Mouse (Mus musculus) liver (tissue): Measurements from ENCODE around the gene Dnase1.
A peak's percentile ranks its signal among the peaks of the same experiment; 100 is the strongest.
"Not testable (repeated sequence)": the region's sequence is repeated elsewhere in the genome, so short reads cannot be mapped to it uniquely, and the experiment has no call there.

ENCODE experiments used
- DNase-seq: peaks from one replicate; pipeline ENCODE4 v3.0.0-alpha.2; 2020; ENCODE audit warnings: mixed read lengths

Dnase1 gene

DNA sequence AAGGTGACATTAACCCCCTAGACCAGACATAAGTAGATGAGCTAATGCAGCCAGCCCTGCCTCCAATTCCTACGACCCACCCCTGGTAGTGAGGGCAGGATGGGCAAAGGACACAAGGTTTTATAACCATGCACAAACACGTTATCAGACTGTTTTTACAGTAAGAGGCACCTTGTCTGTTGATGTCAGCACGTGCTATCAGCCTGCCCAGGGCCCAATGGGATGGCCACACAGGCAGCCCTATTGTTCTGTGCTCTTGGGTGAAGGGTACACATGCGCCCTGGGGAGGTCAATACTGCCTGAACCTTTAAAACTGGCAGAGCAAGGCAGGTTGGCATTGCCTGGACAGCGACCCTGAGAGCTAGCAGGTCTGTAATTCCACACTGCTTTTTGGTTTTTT is at the start of gene Dnase1:
Gene Dnase1, plus strand, starts transcription at position 136 of the 400 bp plus-strand sequence.
- no peak for DNase-seq

DNA sequence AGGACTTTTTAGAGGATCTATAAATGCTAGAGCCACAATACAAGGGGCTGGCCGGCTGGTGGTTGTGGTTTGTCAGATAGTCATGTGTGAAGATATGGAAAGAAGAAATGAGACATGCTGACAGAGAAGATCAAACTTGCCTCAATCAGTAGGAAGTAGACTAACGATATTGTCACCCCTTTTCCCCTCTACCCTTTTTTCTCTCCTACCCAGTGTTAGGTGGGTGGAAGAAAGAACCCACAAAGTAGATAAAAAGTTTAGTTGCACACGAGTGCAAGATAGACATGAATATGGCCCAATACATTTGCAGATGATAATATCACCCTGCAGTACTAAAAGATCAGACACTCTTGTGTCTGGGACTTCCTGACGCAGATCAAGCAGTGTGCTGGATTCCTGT is 48.3 kb upstream of the Dnase1 start:
- no peak for DNase-seq

DNA sequence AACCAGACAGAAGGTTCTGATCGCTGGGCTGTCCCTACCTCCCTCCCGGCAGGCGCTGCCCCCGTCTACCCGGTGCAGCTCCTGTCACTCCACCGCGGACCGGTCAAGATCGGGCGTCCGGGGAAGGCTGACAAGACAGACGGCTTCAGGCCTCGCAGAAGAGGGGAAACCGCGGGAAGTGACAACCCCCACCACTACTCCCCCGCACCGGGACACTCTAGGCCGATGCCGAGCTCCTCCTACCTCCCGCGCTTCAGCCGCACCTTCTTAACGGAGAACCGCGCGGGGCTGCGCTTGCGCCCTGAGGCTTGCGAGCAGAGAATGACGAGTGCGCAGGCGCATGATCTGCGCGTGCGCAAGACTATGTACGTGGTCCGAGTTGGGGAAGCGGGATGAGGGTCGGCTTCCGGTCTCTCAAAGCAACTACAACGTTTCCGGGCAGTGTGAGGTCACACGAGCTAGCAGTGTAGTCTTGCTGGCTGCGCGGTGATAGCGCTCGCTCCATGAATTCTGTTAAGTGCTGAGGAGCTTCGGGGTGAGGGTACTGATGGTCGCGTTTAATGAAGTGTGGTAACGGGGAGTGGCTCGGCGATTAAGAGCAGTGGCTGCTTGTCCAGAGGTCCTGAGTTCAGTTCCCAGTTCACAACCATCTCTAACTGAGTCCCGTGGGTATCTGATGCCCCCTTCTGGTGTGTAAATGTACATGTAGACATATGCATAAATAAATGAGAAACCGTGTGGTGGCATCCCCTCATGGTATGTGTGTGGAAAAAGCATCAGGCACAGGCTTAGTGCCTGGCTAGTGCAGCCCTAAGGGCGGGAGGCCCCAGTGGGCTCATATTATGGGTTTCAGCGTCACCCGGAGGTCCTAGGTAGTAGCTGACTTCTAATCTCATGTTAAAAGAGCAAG is 33.0 kb upstream of the Dnase1 start, which contains the start of gene Slx4:
Gene Slx4, minus strand, starts transcription at position 282 of the 910 bp plus-strand sequence.
- peak; percentile 96 for DNase-seq

DNA sequence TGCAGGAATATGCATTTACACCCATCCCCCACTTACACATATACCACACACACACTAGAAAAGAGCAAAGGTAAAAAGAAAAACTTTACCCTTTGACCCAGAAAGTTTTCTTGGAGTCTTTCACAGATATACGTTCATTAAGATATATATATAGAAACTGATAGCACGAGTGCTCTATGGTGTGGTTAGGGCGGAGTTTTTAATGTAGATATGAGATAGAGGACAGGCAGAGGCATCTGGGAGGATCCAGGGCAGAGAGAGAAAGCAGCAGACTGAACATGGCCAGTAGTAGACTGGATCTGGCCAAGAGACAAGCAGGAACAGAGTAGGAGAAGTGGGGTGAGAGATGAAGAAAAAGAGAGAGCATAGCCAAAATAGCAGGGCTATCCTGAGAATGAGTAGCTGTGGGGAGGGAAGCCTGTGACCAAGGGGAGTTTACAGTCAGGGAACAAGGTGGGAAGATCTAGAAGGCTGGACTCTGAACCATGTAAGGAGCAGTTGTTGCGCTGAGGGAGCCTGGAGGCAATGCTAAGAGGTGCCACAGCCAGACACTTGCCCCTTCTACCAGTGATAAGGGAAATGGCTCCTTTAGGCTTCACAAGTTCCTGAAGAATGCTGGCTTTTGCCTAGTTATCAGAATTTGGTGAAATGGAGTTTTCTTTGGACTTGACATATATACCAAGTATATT is 23.7 kb upstream of the Dnase1 start:
- peak; percentile 52 for DNase-seq

DNA sequence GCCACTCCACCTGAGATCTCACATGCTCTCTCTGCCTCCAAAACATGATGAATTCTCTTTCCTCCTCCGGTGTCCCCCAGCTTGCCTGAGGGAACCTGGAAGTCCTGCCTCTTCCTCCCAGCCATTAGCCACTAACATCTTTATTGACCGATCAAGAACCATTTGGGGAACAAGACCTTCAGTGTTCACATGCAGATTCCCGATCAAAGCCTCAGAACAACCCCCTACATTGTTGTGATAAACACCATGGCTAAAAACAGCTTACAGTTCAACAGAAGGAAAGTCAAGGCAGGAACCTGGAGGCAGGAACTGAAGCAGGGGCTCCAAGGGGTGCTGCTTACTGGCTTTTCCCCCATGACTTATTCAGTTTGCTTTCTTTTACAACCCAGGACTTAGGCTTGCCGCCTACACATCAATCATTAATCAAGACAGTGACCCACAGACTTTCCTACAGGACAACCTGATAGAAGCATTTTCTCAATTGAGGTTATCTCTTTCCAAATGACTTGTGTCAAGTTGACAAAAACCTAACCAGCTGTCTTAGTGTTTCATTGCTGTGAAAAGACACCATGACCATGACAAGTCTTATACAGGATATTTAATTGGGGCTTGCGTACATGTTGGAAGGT is 22.6 kb upstream of the Dnase1 start:
- DNase-seq: no peak

DNA sequence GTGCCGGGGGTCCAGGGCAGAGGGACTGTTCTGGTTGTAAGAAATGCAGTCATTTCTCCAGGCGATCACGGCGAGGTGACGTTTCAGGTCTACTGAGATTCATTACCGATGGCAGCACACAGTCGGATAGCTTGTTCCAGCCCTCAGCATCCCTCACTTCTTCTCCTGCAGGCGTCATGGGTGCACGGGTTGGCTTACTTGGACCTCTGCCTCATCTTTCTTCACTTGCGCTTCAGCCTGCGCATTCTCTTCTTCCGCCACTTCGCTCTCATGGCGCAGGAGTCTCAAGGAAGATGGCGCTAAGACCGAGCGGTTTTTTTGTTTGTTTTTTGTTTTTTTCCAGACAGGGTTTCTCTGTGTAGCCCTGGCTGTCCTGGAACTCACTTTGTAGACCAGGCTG is 20.0 kb upstream of the Dnase1 start:
- not testable (repeated sequence) for DNase-seq

DNA sequence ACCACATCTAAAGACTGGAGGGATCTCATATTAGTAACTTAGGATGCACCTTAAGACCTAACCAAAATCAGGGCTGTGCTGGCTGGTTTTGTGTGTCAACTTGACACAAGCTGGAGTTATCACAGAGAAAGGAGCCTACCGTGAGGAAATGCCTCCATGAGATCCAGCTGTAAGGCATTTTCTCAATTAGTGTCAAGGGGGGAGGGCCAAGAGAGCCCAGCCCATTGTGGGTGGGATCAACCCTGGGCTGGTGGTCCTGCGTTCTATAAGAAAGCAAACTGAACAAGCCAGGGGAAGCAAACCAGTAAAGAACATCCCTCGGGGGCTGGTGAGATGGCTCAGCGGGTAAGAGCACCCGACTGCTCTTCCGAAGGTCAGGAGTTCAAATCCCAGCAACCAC is 19.3 kb upstream of the Dnase1 start:
- not testable (repeated sequence) for DNase-seq

DNA sequence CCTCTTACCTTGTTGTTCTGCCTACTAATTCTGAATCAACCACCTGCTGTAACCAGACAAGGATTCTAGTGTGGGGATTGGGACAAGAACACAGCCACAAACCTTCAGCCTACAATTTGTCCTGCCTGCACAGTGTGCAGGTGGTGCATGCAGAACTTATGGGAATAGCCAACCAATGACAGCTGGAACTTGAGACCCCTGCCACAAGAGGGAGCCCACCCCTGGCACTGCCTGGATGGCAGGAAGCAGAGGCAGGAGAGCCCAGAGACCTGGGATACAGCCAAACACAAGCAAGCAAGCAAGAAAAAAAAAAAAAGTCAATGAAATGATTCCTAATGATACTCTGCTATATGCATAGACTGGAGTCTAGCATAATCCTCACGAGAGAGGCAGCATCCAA is 15.5 kb upstream of the Dnase1 start:
- no peak for DNase-seq

DNA sequence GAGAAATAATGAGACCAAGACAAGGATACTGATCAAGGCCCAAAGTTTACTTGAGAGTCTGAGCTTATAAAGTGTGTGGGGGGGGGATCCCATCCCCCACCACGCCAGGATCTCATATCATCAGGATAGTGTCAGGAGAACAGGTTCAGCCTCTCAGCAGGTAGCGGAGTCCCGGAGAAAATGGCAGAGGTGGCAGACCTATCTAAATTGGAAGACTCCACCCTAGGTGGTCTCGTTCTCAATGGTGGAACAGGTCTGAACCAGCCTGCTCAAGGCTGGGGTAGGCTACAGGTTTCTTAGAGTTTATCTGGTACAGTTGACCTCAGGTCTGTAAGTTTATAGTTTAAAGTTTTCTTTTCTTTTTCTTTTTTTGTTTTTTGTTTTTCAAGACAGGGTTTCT is 14.0 kb upstream of the Dnase1 start:
- DNase-seq: no peak

DNA sequence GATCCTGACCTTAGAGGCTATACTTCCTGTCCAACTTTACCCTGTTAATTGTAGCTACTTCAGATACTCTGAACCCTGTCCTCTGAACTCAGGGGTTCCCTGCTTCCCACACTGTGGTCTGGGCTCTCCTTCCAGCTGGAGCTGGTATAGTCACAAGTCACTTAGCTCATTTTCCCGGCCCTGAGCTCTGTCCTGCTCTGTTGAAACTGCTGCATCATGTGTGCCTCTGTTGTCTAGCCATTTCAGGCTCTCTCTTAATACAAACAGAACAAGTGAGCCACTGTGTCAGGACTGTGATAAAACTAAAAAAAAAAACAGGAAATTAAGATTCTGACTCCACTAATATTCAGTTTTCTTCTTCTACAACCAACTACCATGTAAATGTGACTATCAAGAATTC is 10.1 kb upstream of the Dnase1 start:
- no peak for DNase-seq

DNA sequence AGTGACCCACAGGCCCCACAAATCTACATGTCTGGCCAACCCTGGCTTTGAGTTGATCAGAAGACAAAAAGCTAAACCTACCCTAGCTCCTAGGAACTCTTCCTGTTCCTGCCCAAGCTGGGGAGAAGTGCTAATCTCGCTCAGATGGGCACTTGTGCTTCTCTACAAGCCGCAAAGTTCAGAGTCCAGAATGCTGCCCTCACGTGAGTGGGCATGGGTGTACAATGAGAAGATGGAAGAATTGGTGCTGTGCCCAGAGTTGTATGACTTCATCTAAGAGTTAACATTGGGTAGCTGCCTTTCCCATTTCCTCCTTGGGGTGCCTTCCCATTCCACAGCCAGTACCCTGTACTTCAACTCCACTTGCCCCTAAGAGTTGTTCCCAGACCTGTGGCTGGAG is 9.5 kb upstream of the Dnase1 start:
- DNase-seq: no peak

DNA sequence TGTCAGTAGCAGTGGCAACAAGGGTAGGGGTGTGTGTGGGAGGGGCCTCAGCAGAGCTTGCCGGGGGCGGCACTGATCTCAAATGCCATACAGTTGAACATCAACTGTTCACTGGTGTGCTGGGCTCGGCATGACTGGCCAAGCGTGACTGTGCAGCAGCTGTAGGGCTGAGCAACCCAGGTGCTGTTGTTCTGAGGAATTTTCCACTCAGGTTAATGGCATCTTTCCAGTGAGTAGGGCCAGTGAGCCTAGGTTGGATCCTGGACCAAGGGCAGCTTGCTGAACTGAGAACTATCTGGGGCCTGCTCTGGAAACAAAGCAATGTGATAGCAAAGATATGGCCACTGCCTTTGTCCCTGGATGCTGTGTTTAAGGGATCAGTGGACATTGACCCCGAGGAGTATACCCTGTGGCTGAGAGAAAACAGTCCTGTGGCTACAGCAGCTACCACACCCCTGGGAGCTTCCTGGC is 7.3 kb upstream of the Dnase1 start:
- DNase-seq: no peak

DNA sequence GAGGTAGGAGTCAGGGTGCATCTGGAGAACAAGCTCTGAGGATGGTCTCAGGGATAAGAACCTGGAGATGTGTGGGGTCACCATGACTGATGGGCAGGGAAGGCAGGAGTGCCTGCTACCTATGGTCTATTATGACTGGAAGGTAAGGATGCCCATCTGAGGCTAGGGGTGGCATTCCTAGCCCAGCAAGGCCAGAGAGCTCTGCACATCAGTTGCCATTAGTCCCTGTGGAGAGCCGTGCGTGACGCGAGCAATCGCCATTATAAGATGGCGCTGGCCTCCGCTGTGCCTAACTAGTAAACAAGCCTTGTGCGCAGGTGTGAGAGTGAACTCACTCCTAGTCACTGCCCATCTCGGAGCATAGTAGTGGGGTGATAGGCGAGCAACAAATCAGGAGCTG is 6.2 kb upstream of the Dnase1 start:
- no peak for DNase-seq

DNA sequence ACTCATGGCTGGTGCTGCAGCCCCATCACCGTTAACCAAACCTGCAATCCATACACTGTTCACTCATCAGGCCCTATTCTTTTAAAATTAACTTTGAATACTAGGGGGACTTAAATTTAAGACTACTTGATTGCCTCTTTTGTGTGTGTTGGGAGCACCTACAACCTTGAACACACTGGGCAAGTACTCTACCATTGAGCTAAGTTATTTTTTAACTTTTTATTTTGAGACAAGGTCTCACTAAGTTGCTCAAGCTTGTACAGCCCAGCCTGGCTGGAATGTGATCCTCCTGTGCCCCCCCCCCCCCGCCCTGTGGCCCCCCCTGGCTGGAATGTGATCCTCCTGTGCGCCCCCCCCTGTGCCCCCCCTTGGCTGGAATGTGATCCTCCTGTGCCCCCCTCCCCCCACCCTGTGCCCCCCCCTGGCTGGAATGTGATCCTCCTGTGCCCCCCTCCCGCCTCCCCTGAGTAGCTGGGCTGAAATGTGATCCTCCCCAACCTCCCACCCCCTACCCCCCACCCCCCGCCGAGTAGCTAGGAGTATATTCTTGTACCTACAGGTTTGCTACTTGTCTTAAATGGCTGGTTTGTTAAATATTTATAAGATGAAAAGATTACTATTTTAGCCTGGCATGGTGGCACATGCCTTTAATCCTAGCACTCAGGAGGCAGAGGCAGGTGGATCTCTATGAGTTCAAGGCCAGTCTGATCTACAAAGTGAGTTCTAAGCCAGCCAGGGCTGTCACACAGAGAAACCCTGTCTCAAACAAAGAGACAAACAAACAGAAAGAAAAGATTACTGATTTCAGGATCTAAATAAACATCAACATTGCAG is 5.1 kb upstream of the Dnase1 start:
- no peak for DNase-seq

DNA sequence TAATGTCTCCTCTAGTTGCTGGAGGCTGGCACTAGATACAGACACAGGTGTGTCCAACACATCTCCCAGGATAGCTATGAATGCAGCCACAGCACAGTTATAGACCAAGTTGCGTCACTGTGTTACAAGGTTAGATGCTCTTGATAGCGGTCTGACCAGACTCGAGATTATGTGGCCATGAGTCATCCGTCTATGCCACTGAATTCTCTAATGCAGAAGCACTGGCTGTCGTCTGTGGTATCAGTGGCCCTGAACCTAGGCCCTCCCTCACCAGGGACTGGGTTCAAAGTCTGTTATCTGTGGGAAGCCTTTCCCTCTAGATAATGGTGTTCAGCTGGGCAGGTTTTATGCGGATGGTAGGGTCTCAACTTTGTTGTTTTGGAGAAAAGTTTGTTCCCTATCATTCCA is 4.4 kb upstream of the Dnase1 start:
- peak; percentile 44 for DNase-seq

DNA sequence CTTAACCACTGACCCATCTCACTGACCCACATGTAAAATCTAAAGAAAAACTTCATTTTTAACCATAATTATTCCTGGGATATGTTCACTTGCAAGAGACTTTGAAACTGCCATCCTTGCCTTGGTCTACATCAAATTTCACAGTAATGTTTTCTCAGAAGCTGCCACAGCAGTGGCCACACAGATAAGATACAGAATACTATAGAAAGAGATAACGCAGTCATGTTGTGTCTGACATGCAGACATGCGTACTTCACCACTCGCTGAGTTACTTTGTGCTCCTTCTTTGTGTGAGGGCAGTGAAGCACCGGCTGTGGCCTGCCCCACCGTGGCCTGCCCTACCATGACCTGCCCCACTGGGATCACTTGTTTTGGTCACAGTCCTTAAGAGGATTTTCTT is 2.8 kb upstream of the Dnase1 start:
- peak; percentile 32 for DNase-seq

DNA sequence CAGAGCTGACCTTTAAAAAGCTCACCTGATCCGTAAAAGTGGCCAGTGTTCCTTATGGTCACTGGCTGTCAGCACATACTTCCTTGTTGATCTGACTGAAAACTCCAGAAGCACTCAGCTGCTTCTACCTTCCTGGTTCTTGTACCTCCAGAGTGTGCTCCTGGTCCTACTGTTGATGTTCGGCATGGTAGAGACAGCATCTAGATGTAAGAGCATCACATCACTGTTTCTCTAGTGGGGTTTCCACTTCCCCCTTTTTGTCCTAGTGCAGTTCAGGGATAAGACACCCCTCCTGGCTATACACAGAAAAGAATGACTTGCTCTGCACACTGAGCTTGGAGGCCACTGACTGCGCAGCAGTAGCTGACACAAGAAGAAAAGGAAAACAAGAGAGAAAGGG is 2.3 kb upstream of the Dnase1 start:
- DNase-seq: no peak

DNA sequence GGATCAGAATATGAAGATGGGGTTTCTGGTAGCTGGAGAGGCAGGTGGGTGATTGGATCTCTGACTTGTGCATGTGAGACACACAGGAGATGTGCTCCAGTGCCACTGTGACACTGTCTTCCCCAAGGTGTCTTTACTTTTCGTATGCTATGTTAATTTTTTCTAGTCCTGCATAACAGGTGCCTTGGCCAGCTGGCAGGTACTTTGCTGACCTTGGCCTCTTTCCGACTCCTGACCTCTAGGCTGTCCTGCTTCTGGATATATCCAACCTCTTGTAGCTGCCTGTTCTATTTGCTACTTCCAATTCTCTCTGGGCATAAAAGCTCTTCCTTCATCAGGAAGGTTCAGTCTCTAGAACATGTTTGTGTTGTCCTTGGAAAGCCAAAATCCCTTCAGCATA is 1.2 kb upstream of the Dnase1 start:
- DNase-seq: no peak

DNA sequence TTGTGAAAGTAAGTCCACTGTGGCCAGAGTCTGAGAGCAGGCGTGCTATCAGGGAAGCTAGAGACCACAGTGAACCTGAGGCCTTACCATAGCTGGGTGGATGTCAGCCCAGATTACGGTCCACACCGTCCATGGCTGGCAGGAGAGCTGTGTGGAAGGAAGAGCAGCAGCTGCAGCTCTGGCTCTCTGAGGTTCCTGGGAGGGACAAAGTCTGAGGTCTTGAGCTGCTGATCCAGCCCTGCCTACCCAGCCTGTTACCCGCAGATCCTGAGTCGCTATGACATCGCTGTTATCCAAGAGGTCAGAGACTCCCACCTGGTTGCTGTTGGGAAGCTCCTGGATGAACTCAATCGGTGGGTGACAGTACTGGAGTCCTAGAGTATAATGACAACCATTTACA is 948 bp downstream of the Dnase1 start:
- no peak for DNase-seq

DNA sequence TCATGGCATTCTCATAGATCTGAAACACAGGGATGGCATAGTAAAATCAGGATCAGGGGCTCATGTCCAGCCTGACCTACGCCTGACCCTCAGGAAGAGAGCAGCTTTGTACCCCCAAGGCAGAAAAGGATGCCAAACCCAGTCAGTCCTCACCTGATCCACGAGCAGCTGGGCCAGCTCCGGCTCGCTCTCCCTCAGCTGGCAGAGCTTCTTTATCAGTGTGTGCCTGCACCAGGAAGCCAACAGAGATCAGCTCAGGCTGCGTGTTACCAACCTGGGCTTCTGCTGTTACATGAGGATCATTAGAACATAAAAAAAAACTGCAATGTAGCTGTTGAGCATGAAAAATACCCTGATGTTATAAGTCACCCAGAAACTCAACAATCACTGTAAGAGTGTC is 3.5 kb downstream of the Dnase1 start:
- DNase-seq: no peak

DNA sequence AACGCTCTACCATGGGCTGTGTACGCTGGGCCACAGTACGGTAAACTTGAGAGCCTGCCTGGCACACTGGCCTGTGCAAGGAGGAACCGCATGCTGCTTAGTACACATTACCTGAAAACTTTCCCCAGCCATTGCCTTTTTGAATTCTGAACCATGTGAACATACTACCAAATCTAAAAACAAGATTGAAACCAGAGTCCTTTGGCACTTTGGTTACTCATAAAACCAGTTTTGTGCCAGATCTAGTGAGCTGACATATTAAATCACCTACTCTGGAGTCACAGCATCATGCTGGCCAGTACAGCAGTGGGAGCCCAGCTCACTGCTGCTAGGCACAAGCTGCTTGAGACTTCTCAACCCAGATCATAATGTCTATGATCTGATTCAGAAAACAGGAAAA is 4.9 kb downstream of the Dnase1 start:
- no peak for DNase-seq

DNA sequence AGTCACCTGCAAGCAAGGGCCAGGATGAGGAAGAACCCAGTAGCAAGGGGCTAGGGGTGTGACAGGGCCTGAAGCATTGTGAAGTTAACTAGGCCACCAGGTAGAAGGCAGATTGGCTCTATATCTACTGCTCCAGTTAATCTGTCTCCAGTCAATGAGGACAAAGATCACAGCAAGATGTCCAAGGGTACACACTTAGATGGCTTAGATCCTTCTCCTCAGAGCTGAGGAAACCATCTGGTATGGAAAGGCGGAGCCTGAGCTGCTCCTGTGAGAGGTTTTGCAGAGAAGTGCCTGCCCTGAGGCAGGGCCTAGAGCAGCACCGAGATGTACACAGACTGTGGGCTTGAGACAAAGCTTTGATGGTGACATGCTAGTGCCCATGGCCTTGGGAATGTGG is 7.4 kb downstream of the Dnase1 start:
- no peak for DNase-seq

DNA sequence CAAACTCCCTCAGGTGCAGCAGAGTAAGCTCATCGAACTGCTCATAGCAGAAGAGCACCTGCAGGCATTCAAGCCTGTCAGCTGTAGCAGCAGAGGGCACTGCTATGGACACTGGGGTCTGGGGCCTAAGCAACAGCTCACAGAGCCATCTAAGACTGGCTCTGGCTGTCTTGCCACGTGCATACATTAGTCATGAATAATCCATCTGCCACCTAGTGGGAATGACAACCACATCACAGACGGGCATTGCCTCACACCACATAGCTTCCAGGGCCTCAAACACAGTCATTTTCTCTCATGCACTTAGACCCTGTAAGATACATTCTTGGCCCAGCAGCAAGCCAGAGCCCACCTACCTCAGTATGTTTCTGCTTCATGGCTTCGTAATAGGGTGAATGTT is 8.8 kb downstream of the Dnase1 start:
- DNase-seq: no peak
